Mouse (Mus musculus) inflammation-experienced regulatory T-cells (primary cell): ENCODE data around the gene Zfp58. TPM values are rescaled to one million over a fixed set of nuclear protein-coding genes. Genes with fewer than 3 reads are reported as not detected.

Source experiments
- polyA plus RNA-seq, 2 experiments: library from polyadenylated mRNA; unstranded; fragments of 100-300 nt; shearing (Covaris generic); gene quantifications; one replicate each; pipeline ENCODE4 v1.2.1; 2017

Zfp58 gene
- polyA plus RNA-seq = 10 to 100 TPM; 14.6 to 21.7 TPM

DNA sequence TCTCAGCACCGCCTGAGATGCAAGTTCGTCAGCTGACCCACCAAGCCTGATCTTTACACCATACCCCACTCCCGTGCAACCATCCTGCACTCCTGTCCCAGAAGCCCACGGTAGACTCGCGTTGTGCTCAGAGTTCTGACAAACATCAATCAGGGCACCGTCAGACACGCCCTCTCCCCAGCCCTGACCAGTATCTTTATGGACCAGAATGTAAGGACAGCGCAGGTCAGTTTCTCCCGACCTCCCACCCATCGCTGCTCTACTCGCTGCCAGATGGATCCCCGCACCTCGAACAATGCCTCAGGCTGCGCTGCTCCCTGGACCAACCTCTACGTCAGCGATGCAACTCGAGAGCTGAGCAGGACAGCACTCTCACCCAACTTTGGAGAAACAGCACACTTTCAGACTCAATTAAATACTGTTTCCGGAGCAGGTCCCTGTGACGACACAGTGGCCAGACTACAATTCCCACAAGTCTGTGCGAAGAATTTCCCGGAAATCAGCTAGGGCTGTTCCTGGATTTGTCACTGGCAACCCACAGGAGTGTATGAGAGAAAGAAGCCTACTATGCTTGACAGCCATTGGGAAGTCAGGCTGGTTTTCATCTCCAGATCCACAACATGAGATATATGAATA, at the start of gene Zfp58:
Zfp58 (minus strand) TSS at position 472 of the 636 bp plus-strand sequence.

GRCm38 (mm10) chr13:67525753-67526410, 25.5 kb upstream of the Zfp58 start, which contains the start of the genes Gm26965 and Zfp87:
Gm26965 (minus strand) TSS chr13:67526151.
Zfp87 (minus strand) TSS chr13:67526177.

DNA sequence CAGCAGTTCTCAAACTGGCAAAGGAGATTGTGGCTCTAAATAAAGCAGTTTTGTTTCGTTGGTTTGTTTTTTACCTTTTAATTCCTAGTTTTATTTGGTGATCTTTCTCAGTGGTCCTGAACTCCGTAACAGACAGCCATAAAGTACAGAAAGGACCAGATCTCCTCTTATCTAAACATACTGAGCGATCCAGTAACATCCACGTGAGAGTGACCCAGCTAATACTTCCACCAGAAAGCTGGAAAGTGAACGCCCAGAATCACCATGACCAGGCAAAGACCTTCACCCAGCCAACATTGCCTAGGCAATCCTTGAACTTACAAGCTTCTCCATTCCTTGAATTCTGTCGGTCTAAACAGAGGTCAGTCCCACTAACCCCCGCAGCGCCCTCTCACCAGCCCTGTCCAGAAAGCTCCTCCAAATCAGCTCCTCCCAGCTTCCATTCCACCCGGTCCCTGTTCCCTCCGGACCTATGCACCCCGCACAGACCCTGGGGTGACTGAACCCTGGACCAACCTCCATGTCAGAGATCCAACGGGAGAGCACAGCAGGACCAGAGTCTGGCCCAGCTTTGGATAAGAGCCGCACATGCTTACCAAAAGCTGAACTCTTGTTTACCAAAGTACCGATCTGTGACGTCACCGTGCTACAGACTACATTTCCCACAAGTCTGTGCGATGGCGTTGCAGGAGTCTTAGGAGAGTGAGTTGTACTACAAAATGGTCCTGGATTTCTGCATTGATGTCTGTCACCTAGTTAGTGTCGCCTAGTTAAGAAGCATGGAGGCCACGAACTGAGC, 16.5 kb downstream of the Zfp58 start, which contains the start of gene Zfp874b:
Zfp874b (minus strand) TSS at position 634 of the 799 bp plus-strand sequence.

GRCm38 (mm10) chr13:67451172-67452020, 49.0 kb downstream of the Zfp58 start, which contains the start of gene Zfp874a:
Zfp874a (minus strand) TSS chr13:67451624.

Other genes starting within 250 kb of the Zfp58 start
- 1 to 10 TPM; 1.3 to 3.5 TPM for gene Zfp458, start 222.1 kb downstream of the Zfp58 start, polyA plus RNA-seq
- 1 to 10 TPM in 1 of 2 experiments, under 1 TPM in 1; 0.48 to 2.3 TPM for gene Zfp457, start 194.1 kb downstream of the Zfp58 start, polyA plus RNA-seq
- gene Zfp595, start 168.0 kb downstream of the Zfp58 start, polyA plus RNA-seq = 1 to 10 TPM; 7.7 to 8.4 TPM
- gene Gm28044, start 140.0 kb downstream of the Zfp58 start, polyA plus RNA-seq = 1 to 10 TPM in 1 of 2 experiments, under 1 TPM in 1; 0.90 to 1.3 TPM
- gene Zfp953, start 139.9 kb downstream of the Zfp58 start, polyA plus RNA-seq = 1 to 10 TPM; 2.3 to 4.4 TPM
- gene Gm28041, start 124.8 kb downstream of the Zfp58 start, polyA plus RNA-seq = 1 to 10 TPM in 1 of 2 experiments, under 1 TPM in 1; 0.63 to 3.1 TPM
- gene Zfp456, start 124.7 kb downstream of the Zfp58 start, polyA plus RNA-seq = 1 to 10 TPM; 5.9 to 9.4 TPM
- gene Zfp429, start 100.7 kb downstream of the Zfp58 start, polyA plus RNA-seq = 10 to 100 TPM; 19.9 to 22.8 TPM
- gene Zfp459, start 79.1 kb downstream of the Zfp58 start, polyA plus RNA-seq = 1 to 10 TPM; 3.1 to 3.7 TPM
- 10 to 100 TPM in 1 of 2 experiments, 1 to 10 TPM in 1; 9.0 to 15.1 TPM for gene Zfp874a, start 48.9 kb downstream of the Zfp58 start, polyA plus RNA-seq
- 10 to 100 TPM in 1 of 2 experiments, 1 to 10 TPM in 1; 7.6 to 13.0 TPM for gene Zfp874b, start 16.3 kb downstream of the Zfp58 start, polyA plus RNA-seq
- under 1 TPM in 1 of 2 experiments, not detected in 1; 0.36 TPM for gene Gm26965, start 25.6 kb upstream of the Zfp58 start, polyA plus RNA-seq
- 10 to 100 TPM; 37.3 to 43.0 TPM for gene Zfp87, start 25.6 kb upstream of the Zfp58 start, polyA plus RNA-seq
- 10 to 100 TPM; 16.6 to 20.8 TPM for gene Zfp748, start 53.3 kb upstream of the Zfp58 start, polyA plus RNA-seq
- 1 to 10 TPM; 5.5 to 5.8 TPM for gene Zfp729b, start 109.2 kb upstream of the Zfp58 start, polyA plus RNA-seq
- 1 to 10 TPM; 1.0 to 3.9 TPM for gene Gm49345, start 137.2 kb upstream of the Zfp58 start, polyA plus RNA-seq
- gene Zfp729a, start 137.2 kb upstream of the Zfp58 start, polyA plus RNA-seq = 1 to 10 TPM; 6.9 to 8.2 TPM
- 10 to 100 TPM; 20.8 to 23.2 TPM for gene Zfp738, start 186.5 kb upstream of the Zfp58 start, polyA plus RNA-seq
- gene Zfp65, start 228.6 kb upstream of the Zfp58 start, polyA plus RNA-seq = 1 to 10 TPM; 5.8 to 6.7 TPM